Mouse (Mus musculus): ENCODE results near the gene Ppp1r2. TPM values are rescaled to one million over a fixed set of nuclear protein-coding genes. Genes with fewer than 3 reads are reported as not detected.
A peak's percentile ranks its signal among the peaks of the same experiment; 100 is the strongest.
"Not testable (repeated sequence)": the region's sequence is repeated elsewhere in the genome, so short reads cannot be mapped to it uniquely, and the experiment has no call there.

Ppp1r2 gene
- 92.6 and 93.3 TPM in 2 replicates for polyA plus RNA-seq (2015; fragmentation: Nextera tagmentation; extraction: Ambion mirVana)

GRCm38 (mm10) chr16:31274674-31275460 is at the start of gene Ppp1r2:
Gene Ppp1r2 (minus strand): TSS chr16:31275277.
- Histone ChIP-seq H3K9ac (peak within 1 kb of the TSS; percentile 98), H3K27me3 (replicated peaks) (no peaks in the 10 kb centered on the region), H3K4me3 (peak within 1 kb of the TSS; percentile 98), H3K27ac (replicated peaks) (peak within 1 kb of the TSS; percentile 94), H3K9me3 (no peaks in the 10 kb centered on the region), H3K36me3 (peaks cover 9% of the 10 kb centered on the region), H3K4me1 (peaks cover 57% of the 10 kb centered on the region), H3K4me2 (peak within 1 kb of the TSS; percentile 78)
- ATAC-seq (ENCODE audit: extremely low read depth, insufficient number of reproducible peaks, low FRiP score, low TSS enrichment): peak; percentile 93
- WGBS: under 1% methylated on average over 81 of the region's 83 CpGs

DNA sequence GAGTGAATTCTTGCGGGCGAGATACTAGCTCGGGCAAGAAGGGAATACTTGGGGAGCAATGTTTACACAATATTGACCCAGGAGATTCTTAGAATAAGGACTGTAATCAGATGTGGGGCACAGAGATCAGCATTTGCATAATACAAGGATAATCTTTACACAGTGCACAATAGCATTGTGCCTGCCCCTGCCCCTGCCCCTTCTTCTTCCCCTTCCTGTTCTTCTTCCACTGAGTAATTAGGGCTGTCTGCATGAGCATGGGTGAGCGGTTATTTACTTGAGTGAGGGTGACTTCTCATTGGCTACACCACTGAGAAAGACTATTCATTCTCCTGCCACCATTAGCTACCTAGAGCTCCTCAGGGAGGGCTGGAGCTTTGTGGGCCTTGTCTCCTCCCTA is 46.4 kb upstream of the Ppp1r2 start:
- no peaks in the 10 kb centered on the region for H3K9me3 ChIP-seq
- no peak overlapping the region for H3K4me2 ChIP-seq
- ATAC-seq (ENCODE audit: extremely low read depth, insufficient number of reproducible peaks, low FRiP score, low TSS enrichment): no peak
- H3K4me3 ChIP-seq: no peak overlapping the region
- no peaks in the 10 kb centered on the region for H3K27me3 ChIP-seq (replicated peaks)
- H3K4me1 ChIP-seq: peaks cover 11% of the 10 kb centered on the region; the same call in 1 of the 2 replicates
- WGBS: 79% methylated on average over 4 of the region's 4 CpGs
- H3K36me3 ChIP-seq: no peaks in the 10 kb centered on the region
- H3K9ac ChIP-seq: no peak overlapping the region
- no peak overlapping the region for H3K27ac ChIP-seq (replicated peaks)

DNA sequence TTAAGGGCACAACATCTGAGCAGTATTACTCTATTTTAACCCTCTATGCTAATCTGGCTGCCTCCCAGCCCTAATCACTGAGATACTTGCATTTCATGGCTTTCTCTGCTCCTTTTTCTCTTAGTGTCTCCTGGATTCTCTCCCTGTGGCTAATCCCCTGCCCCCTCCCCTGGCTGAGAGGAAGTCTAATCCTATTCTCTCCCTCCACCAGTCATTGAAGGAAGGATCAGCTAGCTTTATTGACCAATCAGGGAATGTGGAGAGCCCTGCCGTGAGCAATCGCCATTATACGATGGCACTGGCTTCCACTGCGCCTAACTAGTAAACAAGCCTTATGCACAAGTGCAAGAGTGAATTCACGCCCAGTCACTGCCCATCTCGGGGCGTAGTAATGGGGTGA is 45.9 kb upstream of the Ppp1r2 start:
- 87% methylated on average over 7 of the region's 7 CpGs for WGBS
- Histone ChIP-seq H3K9me3 (no peaks in the 10 kb centered on the region), H3K4me3 (no peak overlapping the region), H3K27ac (replicated peaks) (no peak overlapping the region), H3K4me2 (no peak overlapping the region), H3K9ac (no peak overlapping the region), H3K27me3 (replicated peaks) (no peaks in the 10 kb centered on the region), H3K36me3 (no peaks in the 10 kb centered on the region), H3K4me1 (peaks cover 10% of the 10 kb centered on the region; the same call in 1 of the 2 replicates)
- ATAC-seq (ENCODE audit: extremely low read depth, insufficient number of reproducible peaks, low FRiP score, low TSS enrichment): no peak

- not testable (repeated sequence) for H3K36me3 ChIP-seq; H3K9me3 ChIP-seq; ATAC-seq (ENCODE audit: extremely low read depth, insufficient number of reproducible peaks, low FRiP score, low TSS enrichment); H3K4me3 ChIP-seq; H3K27me3 ChIP-seq (replicated peaks); H3K9ac ChIP-seq; H3K4me1 ChIP-seq; H3K4me2 ChIP-seq
- H3K27ac ChIP-seq (replicated peaks): peak overlapping the region; percentile 45
- WGBS: 68% methylated on average over 3 of the region's 3 CpGs
Observed at GRCm38 (mm10) chr16:31319723-31320122, 44.6 kb upstream of the Ppp1r2 start.

DNA sequence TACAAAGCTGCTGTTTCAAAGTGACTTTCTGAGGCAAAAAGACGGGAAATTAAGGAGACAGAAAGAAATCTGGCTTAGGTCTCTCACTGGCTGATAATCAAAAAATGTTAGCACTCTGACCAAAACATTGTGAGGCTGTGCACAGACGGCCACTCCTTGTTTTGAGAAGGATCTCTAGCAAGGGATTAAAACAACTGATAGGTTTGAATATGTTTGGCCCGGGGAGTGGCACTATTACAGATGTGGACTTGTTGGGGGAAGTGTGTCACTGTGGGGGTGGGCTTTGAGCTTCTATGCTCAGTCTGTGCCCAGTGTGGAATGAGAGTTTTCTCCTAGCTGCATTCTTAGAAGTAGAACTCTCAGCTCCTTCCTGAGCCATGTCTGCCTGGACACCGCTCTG is 44.2 kb upstream of the Ppp1r2 start:
- ATAC-seq (ENCODE audit: extremely low read depth, insufficient number of reproducible peaks, low FRiP score, low TSS enrichment): no peak
- Histone ChIP-seq H3K4me1 (peaks cover 6% of the 10 kb centered on the region; the same call in 1 of the 2 replicates), H3K9me3 (no peaks in the 10 kb centered on the region), H3K36me3 (no peaks in the 10 kb centered on the region), H3K27me3 (replicated peaks) (no peaks in the 10 kb centered on the region), H3K4me2 (no peak overlapping the region), H3K27ac (replicated peaks) (peak overlapping the region; percentile 45), H3K4me3 (no peak overlapping the region), H3K9ac (no peak overlapping the region)
- WGBS: 43% methylated on average over 4 of the region's 4 CpGs

DNA sequence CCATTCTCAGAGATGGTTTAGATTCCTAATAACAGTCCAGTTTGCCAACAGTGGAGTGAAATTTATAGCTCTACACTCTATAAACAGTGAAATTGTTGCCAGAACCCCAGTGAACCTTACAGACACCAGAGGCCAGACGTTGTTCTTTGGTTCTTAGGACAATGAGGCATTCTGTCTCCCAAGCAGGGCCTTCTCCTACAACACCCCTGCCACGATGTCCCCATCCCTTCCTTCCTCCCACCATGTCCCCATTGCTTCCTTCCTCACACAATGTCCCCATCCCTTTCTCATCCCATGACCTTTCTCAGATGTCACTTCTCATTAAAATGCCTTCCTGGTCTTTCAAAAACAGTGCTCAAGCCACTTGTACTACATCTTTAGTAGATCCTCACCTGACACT is 43.3 kb upstream of the Ppp1r2 start:
- no peak overlapping the region for H3K9ac ChIP-seq
- no peak overlapping the region for H3K4me2 ChIP-seq
- no peak for ATAC-seq (ENCODE audit: extremely low read depth, insufficient number of reproducible peaks, low FRiP score, low TSS enrichment)
- no peaks in the 10 kb centered on the region for H3K27me3 ChIP-seq (replicated peaks)
- peaks cover 6% of the 10 kb centered on the region; the same call in 1 of the 2 replicates for H3K4me1 ChIP-seq
- no peaks in the 10 kb centered on the region for H3K9me3 ChIP-seq
- H3K36me3 ChIP-seq: no peaks in the 10 kb centered on the region
- H3K27ac ChIP-seq (replicated peaks): no peak overlapping the region
- 67% methylated on average over 2 of the region's 2 CpGs for WGBS
- no peak overlapping the region for H3K4me3 ChIP-seq

DNA sequence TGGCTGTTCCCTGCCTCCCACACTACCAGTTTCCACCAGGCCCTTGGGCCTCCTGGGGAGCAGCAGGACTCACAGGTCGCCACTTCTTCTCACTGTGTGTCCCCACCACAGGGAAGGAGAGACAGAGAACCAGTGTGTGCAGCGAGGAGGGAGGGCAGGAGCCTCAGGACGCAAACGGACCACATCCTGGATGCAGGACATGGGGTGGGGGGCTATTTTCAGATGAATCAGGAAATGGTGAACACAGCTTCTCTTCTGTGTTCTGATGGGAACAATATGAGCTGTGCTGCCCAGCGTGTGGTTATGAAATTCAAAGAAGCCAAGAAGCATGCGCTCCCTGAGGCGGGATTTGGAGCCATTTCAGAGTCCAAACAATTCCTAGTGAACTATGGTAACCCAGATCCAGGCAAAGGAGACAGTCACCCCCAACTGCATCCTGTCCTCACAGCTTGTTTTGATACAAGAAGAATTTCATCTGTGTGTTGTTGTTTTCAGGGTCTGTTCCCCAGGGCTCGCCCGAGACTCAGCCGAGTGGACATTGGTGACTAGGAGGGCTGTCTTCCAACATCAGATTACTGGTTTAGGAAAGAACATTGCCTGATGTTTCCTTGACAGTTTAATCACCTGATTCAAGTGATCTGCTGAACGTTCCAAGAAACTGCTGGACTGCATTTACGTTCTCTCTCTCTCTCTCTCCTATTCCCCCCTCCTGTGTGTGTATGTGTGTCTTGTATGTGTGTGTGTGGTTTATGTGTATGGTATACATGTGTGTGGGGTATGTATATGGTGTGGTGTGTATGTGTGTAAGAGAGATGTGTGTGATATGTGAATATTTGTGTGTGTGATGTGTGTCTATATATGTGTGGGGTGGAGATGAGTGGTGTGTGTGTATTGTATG is 41.4 kb upstream of the Ppp1r2 start:
- peak; percentile 16; the same call in 1 of the 2 replicates for ATAC-seq (ENCODE audit: extremely low read depth, insufficient number of reproducible peaks, low FRiP score, low TSS enrichment)
- not testable (repeated sequence) for H3K9me3 ChIP-seq; H3K4me1 ChIP-seq; H3K4me2 ChIP-seq; H3K9ac ChIP-seq; H3K36me3 ChIP-seq; H3K27me3 ChIP-seq (replicated peaks); H3K27ac ChIP-seq (replicated peaks); H3K4me3 ChIP-seq
- 45% methylated on average over 12 of the region's 12 CpGs for WGBS

DNA sequence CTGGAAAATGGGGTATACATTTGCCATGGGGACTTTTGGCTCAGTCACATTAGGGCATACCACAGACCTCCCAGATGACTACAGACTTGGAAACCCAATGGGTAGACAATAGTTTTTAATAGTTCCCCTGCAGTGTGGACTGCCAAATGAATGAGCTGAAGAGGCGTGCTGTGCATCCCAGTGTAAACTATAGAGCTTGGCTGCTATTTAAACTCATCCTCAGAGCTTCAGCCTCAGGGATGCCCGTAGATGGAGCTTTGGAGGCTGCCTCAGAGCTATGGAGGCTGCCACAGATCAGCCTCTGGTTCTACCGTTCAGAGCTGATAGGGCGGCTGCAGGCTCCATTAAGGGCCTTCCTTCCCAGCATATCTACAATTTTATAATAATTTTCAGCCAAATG is 40.2 kb upstream of the Ppp1r2 start:
- H3K4me1 ChIP-seq: peaks cover 6% of the 10 kb centered on the region; the same call in 1 of the 2 replicates
- H3K27ac ChIP-seq (replicated peaks): no peak overlapping the region
- WGBS: 83% methylated on average over 4 of the region's 4 CpGs
- H3K9me3 ChIP-seq: no peaks in the 10 kb centered on the region
- H3K36me3 ChIP-seq: no peaks in the 10 kb centered on the region
- no peak for ATAC-seq (ENCODE audit: extremely low read depth, insufficient number of reproducible peaks, low FRiP score, low TSS enrichment)
- no peaks in the 10 kb centered on the region for H3K27me3 ChIP-seq (replicated peaks)
- H3K4me2 ChIP-seq: no peak overlapping the region
- no peak overlapping the region for H3K4me3 ChIP-seq
- no peak overlapping the region for H3K9ac ChIP-seq

- no peak within 1 kb of the TSS for H3K27ac ChIP-seq (replicated peaks)
- ATAC-seq (ENCODE audit: extremely low read depth, insufficient number of reproducible peaks, low FRiP score, low TSS enrichment): no peak
- H3K4me1 ChIP-seq: peaks cover 6% of the 10 kb centered on the region; the same call in 1 of the 2 replicates
- no peak within 1 kb of the TSS for H3K4me3 ChIP-seq
- H3K36me3 ChIP-seq: no peaks in the 10 kb centered on the region
- H3K4me2 ChIP-seq: no peak within 1 kb of the TSS
- no peak within 1 kb of the TSS for H3K9ac ChIP-seq
- no peaks in the 10 kb centered on the region for H3K9me3 ChIP-seq
- 72% methylated on average over 9 of the region's 9 CpGs for WGBS
- no peaks in the 10 kb centered on the region for H3K27me3 ChIP-seq (replicated peaks)
Observed at GRCm38 (mm10) chr16:31314497-31315233, 39.6 kb upstream of the Ppp1r2 start, which contains the start of gene Apod. Gene Apod (minus strand): TSS chr16:31314808.

- Histone ChIP-seq H3K4me2 (no peak overlapping the region), H3K36me3 (no peaks in the 10 kb centered on the region)
- WGBS: 66% methylated on average over 2 of the region's 2 CpGs
Observed at GRCm38 (mm10) chr16:31313611-31314010, 38.5 kb upstream of the Ppp1r2 start.

DNA sequence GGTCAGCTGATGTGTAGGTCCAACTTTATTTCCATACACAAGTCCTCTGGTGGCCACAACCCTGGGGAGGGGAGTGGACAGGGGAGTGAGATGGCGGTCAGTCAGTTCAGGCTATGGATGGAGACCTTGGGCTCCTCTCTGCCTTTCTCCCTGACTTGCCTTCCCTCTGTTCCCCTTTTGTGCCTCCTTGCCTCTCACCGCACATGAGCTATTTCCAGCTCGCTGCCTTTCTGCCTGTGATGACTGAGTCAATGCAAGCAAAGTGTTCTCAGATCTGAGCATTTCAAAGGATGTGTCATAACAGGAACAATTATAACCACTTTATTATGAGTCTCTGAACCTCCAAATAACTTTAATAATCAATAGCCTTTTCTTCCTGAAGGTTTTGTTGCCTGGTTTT is 37.2 kb upstream of the Ppp1r2 start:
- H3K36me3 ChIP-seq: no peaks in the 10 kb centered on the region
- no peak overlapping the region for H3K9ac ChIP-seq
- H3K4me2 ChIP-seq: no peak overlapping the region
- H3K27me3 ChIP-seq (replicated peaks): no peaks in the 10 kb centered on the region
- H3K9me3 ChIP-seq: no peaks in the 10 kb centered on the region
- ATAC-seq (ENCODE audit: extremely low read depth, insufficient number of reproducible peaks, low FRiP score, low TSS enrichment): no peak
- WGBS: 55% methylated on average over 3 of the region's 3 CpGs
- H3K4me3 ChIP-seq: no peak overlapping the region
- peaks cover 6% of the 10 kb centered on the region; the same call in 1 of the 2 replicates for H3K4me1 ChIP-seq
- H3K27ac ChIP-seq (replicated peaks): no peak overlapping the region

More at GRCm38 (mm10) chr16:31313611-31314010, 38.5 kb upstream of the Ppp1r2 start:
- no peak for ATAC-seq (ENCODE audit: extremely low read depth, insufficient number of reproducible peaks, low FRiP score, low TSS enrichment)
- Histone ChIP-seq H3K4me1 (peaks cover 6% of the 10 kb centered on the region; the same call in 1 of the 2 replicates), H3K27ac (replicated peaks) (no peak overlapping the region), H3K27me3 (replicated peaks) (no peaks in the 10 kb centered on the region), H3K4me3 (no peak overlapping the region), H3K9ac (no peak overlapping the region), H3K9me3 (no peaks in the 10 kb centered on the region)
